Mouse (Mus musculus): Measurements from ENCODE around the gene Agmat. TPM values are rescaled to one million over a fixed set of nuclear protein-coding genes. Genes with fewer than 3 reads are reported as not detected.

The Agmat gene
- polyA plus RNA-seq, 2 experiments = 11.2 to 18.7 TPM

GRCm38 (mm10) chr4:141789564-141790218 lies 43.2 kb downstream of the Agmat start:
- peak overlapping the region; percentile 87 for H3K27ac ChIP-seq
- no peaks in the 10 kb centered on the region; the same call in none of the 2 replicates for H3K36me3 ChIP-seq (replicated peaks; ENCODE audit: control insufficient read depth, insufficient read depth, low read depth)
- no peaks in the 10 kb centered on the region for H3K27me3 ChIP-seq (ENCODE audit: control insufficient read depth, insufficient read depth, low read length)
- H3K9me3 ChIP-seq (ENCODE audit: control insufficient read depth, low read length) = no peaks in the 10 kb centered on the region
- H3K9ac ChIP-seq (replicated peaks) = peak overlapping the region; percentile 78
- peak; percentile 71 for TF ChIP-seq EP300 (IDR thresholded peaks at IDR 0.05; ENCODE audit: low read depth)
- no peak for TF ChIP-seq CTCF (IDR thresholded peaks at IDR 0.05; ENCODE audit: low read depth)
- WGBS (ENCODE audit: insufficient replicate concordance) = 7% methylated on average over 3 of the region's 3 CpGs
- ATAC-seq (ENCODE audit: insufficient read depth) (no peak), DNase-seq (ENCODE audit: low read depth in 3 of 3, low spot score in 3 of 3) (peak in 2 of 3 experiments; percentile 37 to 51)
- peak overlapping the region; percentile 73 to 77 for H3K4me3 ChIP-seq (ENCODE audit: insufficient read depth in 1 of 2, low read depth in 2 of 2, low read length in 2 of 2)
- peaks cover 27 to 30% of the 10 kb centered on the region in 2 experiments for H3K4me1 ChIP-seq (replicated peaks; ENCODE audit: control insufficient read depth in 2 of 2, insufficient read depth in 2 of 2, low read length in 1 of 2)
- H3K4me2 ChIP-seq (ENCODE audit: low read depth) = peak overlapping the region; percentile 94

DNA sequence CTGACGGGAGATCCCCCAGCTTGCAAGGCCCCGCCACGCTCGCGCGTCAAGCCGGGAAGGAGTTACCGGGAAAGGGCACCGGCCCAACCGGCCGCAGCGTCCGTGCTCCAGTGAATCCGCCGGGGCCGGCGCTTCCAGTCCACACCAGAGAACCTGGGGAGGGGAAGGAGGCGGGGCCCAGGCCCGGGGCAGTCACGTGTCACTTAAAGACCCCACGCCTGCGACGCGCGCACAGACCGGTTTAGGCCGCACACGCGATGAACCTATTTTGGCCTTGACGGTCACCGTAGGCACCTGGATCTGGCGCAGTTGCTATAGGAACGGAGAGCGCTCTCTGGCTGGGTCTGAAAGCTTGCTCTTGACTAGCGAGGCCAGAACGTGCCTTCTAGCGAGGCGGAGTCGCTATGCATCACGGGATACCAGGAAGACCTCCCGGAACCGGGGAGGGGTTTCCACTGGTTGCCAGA lies 44.1 kb downstream of the Agmat start, which contains the start of gene Dnajc16:
TSS of gene Dnajc16 (minus strand) at position 408 of the 467 bp plus-strand sequence.
- Histone ChIP-seq H3K4me1 (replicated peaks; ENCODE audit: control insufficient read depth in 2 of 2, insufficient read depth in 2 of 2, low read length in 1 of 2) (peaks cover 32 to 35% of the 10 kb centered on the region in 2 experiments), H3K36me3 (replicated peaks; ENCODE audit: control insufficient read depth, insufficient read depth, low read depth) (no peaks in the 10 kb centered on the region; the same call in none of the 2 replicates), H3K27me3 (ENCODE audit: control insufficient read depth, insufficient read depth, low read length) (no peaks in the 10 kb centered on the region), H3K9me3 (ENCODE audit: control insufficient read depth, low read length) (no peaks in the 10 kb centered on the region), H3K4me3 (ENCODE audit: insufficient read depth in 1 of 2, low read depth in 2 of 2, low read length in 2 of 2) (peak within 1 kb of the TSS; percentile 73 to 77), H3K4me2 (ENCODE audit: low read depth) (peak within 1 kb of the TSS; percentile 94), H3K27ac (peak within 1 kb of the TSS; percentile 87), H3K9ac (replicated peaks) (peak within 1 kb of the TSS; percentile 78)
- DNase-seq (ENCODE audit: low read depth in 3 of 3, low spot score in 3 of 3) (peak; percentile 97 to 98 (median 98)), ATAC-seq (ENCODE audit: insufficient read depth) (peak; percentile 76)
- TF ChIP-seq EP300 (IDR thresholded peaks at IDR 0.05; ENCODE audit: low read depth) = peak; percentile 22
- peak; percentile 37; the same call in 1 of the 2 replicates for TF ChIP-seq CTCF (IDR thresholded peaks at IDR 0.05; ENCODE audit: low read depth)
- under 1% methylated on average over 42 of the region's 42 CpGs for WGBS (ENCODE audit: insufficient replicate concordance)

GRCm38 (mm10) chr4:141791486-141791885 lies 45.0 kb downstream of the Agmat start:
- ATAC-seq (ENCODE audit: insufficient read depth) = no peak
- TF ChIP-seq EP300 (IDR thresholded peaks at IDR 0.05; ENCODE audit: low read depth) = no peak
- no peak for TF ChIP-seq CTCF (IDR thresholded peaks at IDR 0.05; ENCODE audit: low read depth)
- Histone ChIP-seq H3K4me3 (ENCODE audit: insufficient read depth in 1 of 2, low read depth in 2 of 2, low read length in 2 of 2) (no peak overlapping the region; a peak in 1 of 4 replicates), H3K27ac (peak overlapping the region; percentile 87), H3K9ac (replicated peaks) (no peak overlapping the region), H3K4me2 (ENCODE audit: low read depth) (peak overlapping the region; percentile 94), H3K27me3 (ENCODE audit: control insufficient read depth, insufficient read depth, low read length) (no peaks in the 10 kb centered on the region), H3K9me3 (ENCODE audit: control insufficient read depth, low read length) (no peaks in the 10 kb centered on the region), H3K36me3 (replicated peaks; ENCODE audit: control insufficient read depth, insufficient read depth, low read depth) (peaks cover under 1% of the 10 kb centered on the region), H3K4me1 (replicated peaks; ENCODE audit: control insufficient read depth in 2 of 2, insufficient read depth in 2 of 2, low read length in 1 of 2) (peaks cover 32 to 35% of the 10 kb centered on the region in 2 experiments)
- 80% methylated on average over 7 of the region's 7 CpGs for WGBS (ENCODE audit: insufficient replicate concordance)
- DNase-seq (ENCODE audit: low read depth in 3 of 3, low spot score in 3 of 3) = no peak

DNA sequence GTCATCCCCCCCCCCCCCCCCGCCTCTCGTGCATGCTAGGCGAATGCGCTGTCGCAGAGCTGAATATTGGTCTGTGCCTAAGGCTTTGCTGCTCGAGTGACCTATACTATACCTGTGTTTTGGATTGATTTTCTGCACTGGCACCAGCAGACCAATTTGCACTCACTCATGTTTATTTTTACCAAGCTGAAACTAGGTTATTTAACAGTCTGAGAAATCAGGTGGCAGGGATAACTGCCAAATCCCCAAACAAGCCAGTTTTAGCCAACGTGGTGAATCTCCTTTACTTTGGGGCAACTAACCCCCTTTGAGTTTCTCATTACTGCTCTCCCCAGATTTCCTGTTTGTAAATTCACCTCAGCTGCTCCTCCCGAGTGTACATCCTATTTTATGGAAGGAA lies 45.5 kb downstream of the Agmat start:
- peak overlapping the region; percentile 90 for H3K27ac ChIP-seq
- H3K4me1 ChIP-seq (replicated peaks; ENCODE audit: control insufficient read depth in 2 of 2, insufficient read depth in 2 of 2, low read length in 1 of 2) = peaks cover 32 to 35% of the 10 kb centered on the region in 2 experiments
- no peaks in the 10 kb centered on the region for H3K9me3 ChIP-seq (ENCODE audit: control insufficient read depth, low read length)
- no peak overlapping the region for H3K4me3 ChIP-seq (ENCODE audit: insufficient read depth in 1 of 2, low read depth in 2 of 2, low read length in 2 of 2)
- ATAC-seq (ENCODE audit: insufficient read depth) = no peak
- H3K4me2 ChIP-seq (ENCODE audit: low read depth) = no peak overlapping the region
- H3K36me3 ChIP-seq (replicated peaks; ENCODE audit: control insufficient read depth, insufficient read depth, low read depth) = peaks cover 5% of the 10 kb centered on the region
- DNase-seq (ENCODE audit: low read depth in 3 of 3, low spot score in 3 of 3) = no peak
- H3K27me3 ChIP-seq (ENCODE audit: control insufficient read depth, insufficient read depth, low read length) = no peaks in the 10 kb centered on the region
- TF ChIP-seq EP300 (IDR thresholded peaks at IDR 0.05; ENCODE audit: low read depth) (no peak), CTCF (IDR thresholded peaks at IDR 0.05; ENCODE audit: low read depth) (no peak)
- H3K9ac ChIP-seq (replicated peaks) = no peak overlapping the region
- WGBS (ENCODE audit: insufficient replicate concordance) = 83% methylated on average over 8 of the region's 8 CpGs

DNA sequence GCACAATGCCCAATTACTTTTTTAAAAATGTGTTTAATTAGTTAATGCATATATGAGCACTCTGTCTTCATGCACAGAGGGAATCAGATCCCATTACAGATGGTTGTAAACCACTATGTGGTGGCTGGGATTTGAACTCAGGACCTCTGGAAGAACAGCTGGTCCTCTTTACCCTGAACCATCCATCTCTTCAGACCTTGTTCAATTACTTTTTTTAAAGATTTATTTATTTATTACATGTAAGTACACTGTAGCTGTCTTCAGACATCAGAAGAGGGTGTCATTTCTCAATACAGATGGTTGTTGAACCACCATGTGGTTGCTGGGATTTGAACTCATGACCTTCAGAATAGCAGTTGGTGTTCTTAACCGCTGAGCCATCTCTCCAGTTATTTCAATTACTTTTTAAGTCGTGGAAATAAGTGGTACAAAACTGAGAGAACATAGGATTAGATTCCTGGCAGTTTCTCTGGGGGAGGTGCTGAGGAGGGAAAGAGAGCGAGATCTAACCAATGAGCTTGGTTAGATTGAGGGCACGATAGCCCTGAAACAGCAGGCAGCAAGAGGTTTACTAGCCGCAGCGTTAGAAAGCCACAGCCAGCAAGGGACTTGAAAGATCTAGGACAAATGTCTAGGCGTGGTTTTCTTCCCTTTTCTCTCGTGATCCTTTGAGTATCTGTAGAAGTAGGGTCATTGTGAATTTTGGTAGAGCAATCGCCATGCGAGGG lies 46.2 kb downstream of the Agmat start:
- Histone ChIP-seq H3K9me3 (ENCODE audit: control insufficient read depth, low read length) (no peaks in the 10 kb centered on the region), H3K27ac (peak overlapping the region; percentile 90), H3K4me1 (replicated peaks; ENCODE audit: control insufficient read depth in 2 of 2, insufficient read depth in 2 of 2, low read length in 1 of 2) (peaks cover 32 to 35% of the 10 kb centered on the region in 2 experiments), H3K27me3 (ENCODE audit: control insufficient read depth, insufficient read depth, low read length) (no peaks in the 10 kb centered on the region), H3K4me2 (ENCODE audit: low read depth) (peak overlapping the region; percentile 75), H3K4me3 (ENCODE audit: insufficient read depth in 1 of 2, low read depth in 2 of 2, low read length in 2 of 2) (peak overlapping the region; percentile 72 to 87), H3K9ac (replicated peaks) (peak overlapping the region; percentile 49), H3K36me3 (replicated peaks; ENCODE audit: control insufficient read depth, insufficient read depth, low read depth) (peaks cover 12% of the 10 kb centered on the region)
- ATAC-seq (ENCODE audit: insufficient read depth) = peak; percentile 14; the same call in 1 of the 2 replicates
- DNase-seq (ENCODE audit: low read depth in 3 of 3, low spot score in 3 of 3) = no peak
- peak; percentile 35; the same call in 1 of the 2 replicates for TF ChIP-seq EP300 (IDR thresholded peaks at IDR 0.05; ENCODE audit: low read depth)
- TF ChIP-seq CTCF (IDR thresholded peaks at IDR 0.05; ENCODE audit: low read depth) = no peak
- WGBS (ENCODE audit: insufficient replicate concordance) = 5% methylated on average over 10 of the region's 10 CpGs
